Mouse (Mus musculus) embryonic facial prominence, embryonic 11.5 days (tissue): ENCODE data around the gene Ppp1r14c. TPM values are rescaled to one million over a fixed set of nuclear protein-coding genes. Genes with fewer than 3 reads are reported as not detected.
A peak's percentile ranks its signal among the peaks of the same experiment; 100 is the strongest.

Experiments used
- ATAC-seq: fragments of 200-750 bp; cut with Nextera tagmentation; replicated peaks from 2 replicates; pipeline ENCODE4 v1.8.0; 2017; ENCODE audit warnings: low read depth; ENCODE audit not compliant: insufficient number of reproducible peaks, low FRiP score, low TSS enrichment
- DNase-seq: peaks from one replicate; pipeline ENCODE4 v3.0.0-alpha.2; 2015; ENCODE audit warnings: low spot score
- H3K27ac ChIP-seq: fragments of 300-500 bp; sonication (generic); replicated peaks from 2 replicates; pipeline ENCODE4 v1.5.1; 2014; ENCODE audit warnings: mild to moderate bottlenecking, low read depth, low read length, control low read depth
- H3K27me3 ChIP-seq: fragments of 300-500 bp; sonication (generic); 2 replicates; pipeline ENCODE4 v1.6.1; 2014; ENCODE audit warnings: mild to moderate bottlenecking, low read length, moderate library complexity, mixed read lengths; ENCODE audit not compliant: control insufficient read depth, insufficient read depth
- H3K36me3 ChIP-seq: fragments of 300-500 bp; sonication (generic); replicated peaks from 2 replicates; pipeline ENCODE4 v1.6.1; 2014; ENCODE audit warnings: low read depth, mild to moderate bottlenecking, low read length, moderate library complexity, mixed read lengths; ENCODE audit not compliant: control insufficient read depth, insufficient read depth
- H3K4me1 ChIP-seq: fragments of 300-500 bp; sonication (generic); 2 replicates; pipeline ENCODE4 v1.6.1; 2014; ENCODE audit warnings: low read length, mixed read lengths; ENCODE audit not compliant: control insufficient read depth, insufficient read depth
- H3K4me2 ChIP-seq: fragments of 300-500 bp; sonication (generic); 2 replicates; pipeline ENCODE4 v1.6.1; 2014; ENCODE audit warnings: low read depth, mild to moderate bottlenecking, control low read depth, low read length, moderate library complexity
- H3K4me3 ChIP-seq: fragments of 300-500 bp; sonication (generic); 2 replicates; pipeline ENCODE4 v1.5.1; 2014; ENCODE audit warnings: low read depth, low read length, control low read depth
- H3K9ac ChIP-seq: fragments of 300-500 bp; sonication (generic); replicated peaks from 2 replicates; pipeline ENCODE4 v1.6.1; 2014; ENCODE audit warnings: mild to moderate bottlenecking, control low read depth, low read length
- H3K9me3 ChIP-seq: fragments of 300-500 bp; sonication (generic); replicated peaks from 2 replicates; pipeline ENCODE4 v1.6.1; 2016; ENCODE audit warnings: mild to moderate bottlenecking, low read length, inconsistent platforms, mixed read lengths; ENCODE audit not compliant: control insufficient read depth
- WGBS: fragments of 180-500 bp; shearing (Covaris S2); extraction: QIAGEN DNeasy Blood & Tissue Kit; methylation state at CpG from one replicate; pipeline ENCODE4 v1.1.7; 2014; 5-methylcytosine and 5-hydroxymethylcytosine counted together
- microRNA-seq: library from miRNA; unstranded; fragments of <30 nt; microRNA quantifications from one replicate; pipeline ENCODE4, GENCODE M21; 2016; ENCODE audit warnings: borderline number of aligned reads
- polyA plus RNA-seq: library from polyadenylated mRNA; unstranded; fragments of >200 nt; fragmentation: Nextera tagmentation; extraction: Ambion mirVana; gene quantifications from 2 replicates; pipeline ENCODE4 v1.2.1, GENCODE M21; 2014

The Ppp1r14c gene
- polyA plus RNA-seq, 1 experiment from 2014 or later: 4.5 TPM

GRCm38 (mm10) chr10:3512620-3513305, 146.9 kb downstream of the Ppp1r14c start:
- no peak overlapping the region for H3K27ac ChIP-seq
- WGBS: 74% methylated on average over 8 of the region's 8 CpGs
- no peak overlapping the region for H3K9ac ChIP-seq
- H3K27me3 ChIP-seq: no peaks in the 10 kb centered on the region
- H3K4me2 ChIP-seq: no peak overlapping the region
- no peaks in the 10 kb centered on the region for H3K9me3 ChIP-seq
- no peaks in the 10 kb centered on the region for H3K4me1 ChIP-seq
- DNase-seq (peak; percentile 32), ATAC-seq (no peak)
- no peaks in the 10 kb centered on the region for H3K36me3 ChIP-seq
- no peak overlapping the region for H3K4me3 ChIP-seq

DNA sequence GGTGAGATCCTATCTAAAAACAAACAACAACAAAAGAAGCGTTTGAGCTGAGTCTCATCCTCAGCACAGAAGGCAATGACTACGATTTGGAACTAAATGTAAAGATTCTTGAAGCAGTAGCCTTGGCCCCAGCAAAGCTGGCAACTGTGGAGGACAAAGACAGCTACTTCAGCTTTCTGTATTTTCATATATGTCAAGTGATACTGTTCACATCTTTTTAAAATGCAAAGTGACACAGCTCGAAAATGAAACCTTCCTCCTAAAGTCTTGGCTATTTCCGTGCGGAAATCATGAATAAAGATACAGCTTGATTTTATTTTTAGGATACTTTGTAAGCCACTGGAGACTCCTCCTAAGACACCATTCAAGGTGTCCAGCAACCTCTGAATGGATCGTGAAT, 148.1 kb downstream of the Ppp1r14c start:
- Histone ChIP-seq H3K36me3 (no peaks in the 10 kb centered on the region), H3K4me1 (no peaks in the 10 kb centered on the region), H3K27me3 (no peaks in the 10 kb centered on the region), H3K27ac (no peak overlapping the region), H3K9me3 (no peaks in the 10 kb centered on the region), H3K4me3 (no peak overlapping the region), H3K4me2 (no peak overlapping the region), H3K9ac (no peak overlapping the region)
- ATAC-seq: no peak
- no peak for DNase-seq
- WGBS: 75% methylated on average over 6 of the region's 6 CpGs

Small RNA genes within 50 kb of the gene (microRNA-seq; reads per million reads assigned to microRNA genes)
- gene Gm24482: not detected

Other genes with a start within 250 kb of the Ppp1r14c start
- gene H60c, start 98.3 kb upstream of the Ppp1r14c start, polyA plus RNA-seq: not detected in 2 replicates
- not detected in 2 replicates for gene Iyd, start 174.2 kb downstream of the Ppp1r14c start, polyA plus RNA-seq